Mouse (Mus musculus) olfactory bulb, adult 2 months (tissue): Measurements from ENCODE around the gene Dlg2.

Experiments used
- CTCF ChIP-seq: fragments of 200-500 bp; IDR thresholded peaks from 2 replicates; pipeline ENCODE4 v1.5.1; 2012; ENCODE audit warnings: low read depth, mild to moderate bottlenecking, low read length, moderate library complexity; ENCODE audit not compliant: insufficient read depth
- POLR2A ChIP-seq: fragments of 200-500 bp; IDR thresholded peaks from 2 replicates; pipeline ENCODE4 v1.6.1; 2012; ENCODE audit warnings: mild to moderate bottlenecking, low read depth, low read length, moderate library complexity; ENCODE audit not compliant: insufficient read depth

DNA sequence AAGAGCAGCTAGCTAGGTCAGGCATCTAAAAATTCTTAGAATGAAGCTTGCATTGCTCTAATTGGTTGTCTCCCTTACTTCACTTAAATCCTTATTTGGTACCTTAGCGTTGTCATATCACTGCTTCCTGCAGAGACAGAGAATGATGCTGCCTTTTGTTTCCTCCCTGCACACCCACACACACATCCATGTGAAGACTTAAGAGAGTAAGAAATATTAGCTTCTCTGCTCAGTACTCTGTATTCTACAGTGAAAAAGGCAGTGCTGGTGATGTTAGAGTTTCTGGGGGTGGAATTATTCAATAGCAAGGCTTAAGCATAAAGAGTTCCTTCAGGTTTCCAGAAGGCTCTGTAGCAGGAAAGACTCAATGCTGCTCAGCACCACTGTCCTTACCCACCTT is 272.2 kb downstream of the Dlg2 start:
- no peak for TF ChIP-seq CTCF
- TF ChIP-seq POLR2A, result no peak
